Mouse (Mus musculus): ENCODE measurements around the gene Fen1. TPM values are rescaled to one million over a fixed set of nuclear protein-coding genes. Genes with fewer than 3 reads are reported as not detected.

The Fen1 gene
- polyA plus RNA-seq, 1 experiment from 2014 or later = 95.6 TPM

DNA sequence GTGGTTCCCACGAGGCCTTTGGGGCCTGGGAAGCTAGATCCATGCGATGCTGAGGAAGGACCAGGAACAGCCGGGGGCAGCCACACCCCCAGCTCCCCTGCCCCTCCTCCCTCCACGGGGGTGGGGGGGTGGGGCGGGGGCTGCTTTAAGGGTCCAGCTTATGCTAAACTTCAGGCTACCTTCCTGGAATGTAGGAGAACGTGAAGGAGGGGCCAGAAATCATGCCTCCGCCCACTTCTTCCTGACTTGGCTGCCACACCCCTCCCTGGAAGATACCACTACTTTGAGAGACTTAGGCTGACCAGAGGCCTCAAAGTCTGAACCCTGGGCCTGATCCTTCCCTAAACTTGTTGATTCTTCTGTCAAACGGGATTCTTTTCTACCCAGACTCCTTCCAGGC lies 18.7 kb upstream of the Fen1 start:
- no peaks in the 10 kb centered on the region for H3K27me3 ChIP-seq (replicated peaks; ENCODE audit: control insufficient read depth, insufficient read depth, low read length)
- no peaks in the 10 kb centered on the region for H3K9me3 ChIP-seq (ENCODE audit: control insufficient read depth, low read length)
- DNase-seq (ENCODE audit: low spot score) (no peak), ATAC-seq (replicated peaks; ENCODE audit: low FRiP score, low TSS enrichment, low read depth) (peak; percentile 20)
- H3K27ac ChIP-seq (ENCODE audit: low read depth) = peak overlapping the region; percentile 75
- H3K4me1 ChIP-seq (replicated peaks; ENCODE audit: control insufficient read depth, insufficient read depth, low read length) = peaks cover 38% of the 10 kb centered on the region
- H3K9ac ChIP-seq (ENCODE audit: low read length) = no peak overlapping the region
- 19% methylated on average over 8 of the region's 8 CpGs for WGBS
- H3K4me2 ChIP-seq (ENCODE audit: low read length) = no peak overlapping the region
- peaks cover 6% of the 10 kb centered on the region; the same call in 1 of the 2 replicates for H3K36me3 ChIP-seq (ENCODE audit: control insufficient read depth, insufficient read depth, low read length)
- no peak overlapping the region for H3K4me3 ChIP-seq (ENCODE audit: low read depth, low read length)

DNA sequence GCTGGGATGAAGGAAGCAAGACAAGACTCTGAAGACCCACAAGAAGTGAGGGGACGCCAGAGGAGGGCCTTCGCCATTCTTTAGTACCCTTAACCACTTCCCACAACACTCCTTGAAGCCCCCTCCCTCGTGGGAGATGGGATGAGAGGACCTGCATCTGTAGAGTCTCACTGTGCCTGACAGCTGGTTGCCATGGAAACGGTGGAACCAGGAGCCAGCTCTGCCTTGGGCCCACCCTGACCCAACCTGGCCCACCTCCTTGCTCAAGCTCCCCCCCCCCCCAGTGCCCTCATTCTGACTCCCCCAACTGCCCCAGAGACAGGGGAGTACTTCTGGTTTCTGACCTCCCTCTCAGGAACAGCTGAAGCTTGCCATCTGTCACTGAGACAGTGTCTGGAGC lies 17.6 kb upstream of the Fen1 start:
- no peaks in the 10 kb centered on the region for H3K27me3 ChIP-seq (replicated peaks; ENCODE audit: control insufficient read depth, insufficient read depth, low read length)
- peak; percentile 81 for DNase-seq (ENCODE audit: low spot score)
- H3K4me3 ChIP-seq (ENCODE audit: low read depth, low read length) = no peak overlapping the region
- peaks cover 15% of the 10 kb centered on the region for H3K36me3 ChIP-seq (ENCODE audit: control insufficient read depth, insufficient read depth, low read length)
- H3K9ac ChIP-seq (ENCODE audit: low read length) = no peak overlapping the region
- no peaks in the 10 kb centered on the region for H3K9me3 ChIP-seq (ENCODE audit: control insufficient read depth, low read length)
- H3K4me1 ChIP-seq (replicated peaks; ENCODE audit: control insufficient read depth, insufficient read depth, low read length) = peaks cover 38% of the 10 kb centered on the region
- peak overlapping the region; percentile 75 for H3K27ac ChIP-seq (ENCODE audit: low read depth)
- peak; percentile 43 for ATAC-seq (replicated peaks; ENCODE audit: low FRiP score, low TSS enrichment, low read depth)
- H3K4me2 ChIP-seq (ENCODE audit: low read length) = no peak overlapping the region
- 22% methylated on average over 4 of the region's 4 CpGs for WGBS

DNA sequence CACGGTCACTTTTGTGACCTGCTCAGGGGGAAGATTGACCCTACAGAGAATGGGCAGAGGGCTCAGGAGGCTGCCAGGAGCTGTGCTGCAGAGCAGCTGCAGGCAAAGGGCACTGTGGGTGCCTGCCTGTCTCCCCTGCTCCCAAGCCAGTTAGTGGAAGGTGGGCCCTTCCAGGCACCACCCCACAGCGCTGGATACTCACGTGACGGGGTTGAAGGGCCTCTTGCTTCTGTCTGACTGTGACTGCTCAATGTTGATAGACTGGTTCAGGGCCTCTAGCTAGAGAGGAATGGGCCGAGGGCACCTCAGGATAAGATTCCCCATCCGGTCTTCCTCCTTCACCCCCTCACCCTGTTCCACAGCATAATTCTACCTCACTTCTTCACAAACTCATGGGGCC lies 15.6 kb upstream of the Fen1 start:
- WGBS = 56% methylated on average over 6 of the region's 6 CpGs
- Histone ChIP-seq H3K27me3 (replicated peaks; ENCODE audit: control insufficient read depth, insufficient read depth, low read length) (no peaks in the 10 kb centered on the region), H3K27ac (ENCODE audit: low read depth) (no peak overlapping the region), H3K9ac (ENCODE audit: low read length) (no peak overlapping the region), H3K9me3 (ENCODE audit: control insufficient read depth, low read length) (no peaks in the 10 kb centered on the region), H3K4me3 (ENCODE audit: low read depth, low read length) (no peak overlapping the region), H3K4me2 (ENCODE audit: low read length) (no peak overlapping the region), H3K36me3 (ENCODE audit: control insufficient read depth, insufficient read depth, low read length) (peaks cover 24% of the 10 kb centered on the region), H3K4me1 (replicated peaks; ENCODE audit: control insufficient read depth, insufficient read depth, low read length) (peaks cover 25% of the 10 kb centered on the region)
- no peak for DNase-seq (ENCODE audit: low spot score)
- no peak for ATAC-seq (replicated peaks; ENCODE audit: low FRiP score, low TSS enrichment, low read depth)

DNA sequence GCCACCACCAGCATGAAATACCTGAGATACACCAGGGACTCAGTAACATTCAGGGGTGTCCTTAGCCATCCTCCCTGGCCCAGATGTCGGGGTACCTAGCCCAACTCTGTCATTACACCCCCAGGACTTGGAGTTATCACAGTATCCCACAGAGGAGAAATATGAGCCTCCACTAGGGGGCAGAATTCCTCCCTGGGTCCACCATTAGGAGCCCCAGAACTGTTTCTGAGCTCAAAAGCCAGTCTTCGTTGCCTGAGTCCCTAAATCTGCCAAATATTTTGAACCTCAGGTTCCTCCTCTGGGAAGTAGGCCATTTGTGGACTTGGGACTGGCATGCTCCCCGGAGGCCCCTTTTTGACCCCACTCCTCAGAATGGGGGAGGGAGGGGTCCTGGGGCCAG lies 15.1 kb upstream of the Fen1 start:
- Histone ChIP-seq H3K27me3 (replicated peaks; ENCODE audit: control insufficient read depth, insufficient read depth, low read length) (no peaks in the 10 kb centered on the region), H3K9me3 (ENCODE audit: control insufficient read depth, low read length) (no peaks in the 10 kb centered on the region), H3K4me2 (ENCODE audit: low read length) (no peak overlapping the region), H3K4me1 (replicated peaks; ENCODE audit: control insufficient read depth, insufficient read depth, low read length) (peaks cover 21% of the 10 kb centered on the region; the same call in 1 of the 2 replicates), H3K9ac (ENCODE audit: low read length) (no peak overlapping the region), H3K27ac (ENCODE audit: low read depth) (no peak overlapping the region), H3K4me3 (ENCODE audit: low read depth, low read length) (no peak overlapping the region), H3K36me3 (ENCODE audit: control insufficient read depth, insufficient read depth, low read length) (peaks cover 23% of the 10 kb centered on the region)
- 29% methylated on average over 3 of the region's 3 CpGs for WGBS
- ATAC-seq (replicated peaks; ENCODE audit: low FRiP score, low TSS enrichment, low read depth) (peak; percentile 4; the same call in 1 of the 2 replicates), DNase-seq (ENCODE audit: low spot score) (peak; percentile 79)

DNA sequence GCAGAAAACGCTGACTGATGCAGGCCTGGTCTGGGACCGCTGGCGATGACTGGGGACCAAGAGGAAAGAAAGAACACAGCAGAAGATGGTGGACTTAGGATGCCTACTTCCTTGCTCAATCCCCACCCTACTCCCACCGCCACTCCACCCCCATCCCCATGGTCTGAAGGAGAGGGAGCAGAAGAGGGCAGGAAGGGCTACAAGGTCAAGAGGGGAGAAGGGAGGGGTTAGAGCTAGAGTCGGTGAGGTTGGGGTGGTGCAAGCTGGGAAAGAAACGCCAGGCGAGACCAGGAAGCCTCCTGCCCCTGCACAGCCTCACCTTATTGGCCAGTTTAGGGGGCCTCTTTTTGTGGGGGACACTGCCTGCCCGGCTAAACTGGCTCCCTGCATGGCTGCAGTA lies 12.1 kb upstream of the Fen1 start:
- Histone ChIP-seq H3K36me3 (ENCODE audit: control insufficient read depth, insufficient read depth, low read length) (peaks cover 51% of the 10 kb centered on the region), H3K9ac (ENCODE audit: low read length) (no peak overlapping the region), H3K4me1 (replicated peaks; ENCODE audit: control insufficient read depth, insufficient read depth, low read length) (no peaks in the 10 kb centered on the region; the same call in 1 of the 2 replicates), H3K9me3 (ENCODE audit: control insufficient read depth, low read length) (no peaks in the 10 kb centered on the region), H3K4me2 (ENCODE audit: low read length) (no peak overlapping the region), H3K27me3 (replicated peaks; ENCODE audit: control insufficient read depth, insufficient read depth, low read length) (no peaks in the 10 kb centered on the region), H3K27ac (ENCODE audit: low read depth) (no peak overlapping the region), H3K4me3 (ENCODE audit: low read depth, low read length) (no peak overlapping the region)
- WGBS = 70% methylated on average over 8 of the region's 8 CpGs
- DNase-seq (ENCODE audit: low spot score) = no peak
- no peak for ATAC-seq (replicated peaks; ENCODE audit: low FRiP score, low TSS enrichment, low read depth)

DNA sequence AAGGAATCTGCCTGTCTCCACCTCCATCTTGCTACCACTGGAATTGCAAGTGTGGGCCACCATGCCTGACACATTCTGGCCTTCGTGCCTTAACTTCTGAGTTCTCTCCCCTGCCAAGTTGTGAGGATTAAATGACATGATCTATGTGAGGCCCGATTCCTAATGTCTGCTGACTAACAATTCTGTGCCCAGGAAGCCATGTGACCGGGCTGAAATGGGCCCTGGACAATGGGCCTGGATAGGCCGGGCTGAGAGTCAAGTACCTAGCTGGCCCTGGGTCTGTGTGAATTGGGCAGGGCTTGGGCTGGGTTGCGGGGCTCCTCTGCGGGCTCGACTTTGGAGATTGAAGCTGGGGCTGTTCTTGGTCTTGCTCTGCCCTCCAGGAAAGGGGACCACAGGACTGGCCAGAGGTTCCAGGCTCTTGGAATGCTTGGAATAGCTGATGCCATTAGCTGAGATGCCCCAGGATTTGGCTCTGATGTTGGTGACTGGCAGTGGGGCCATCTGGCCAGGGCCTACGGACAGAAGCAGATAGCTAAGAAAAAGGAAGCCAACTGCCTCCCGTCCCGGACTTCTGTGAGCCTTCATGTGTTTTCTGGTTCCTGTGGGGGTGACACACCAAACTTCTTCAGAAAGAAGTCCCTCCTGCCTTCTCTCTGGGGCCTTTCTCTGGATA lies 10.0 kb upstream of the Fen1 start:
- Histone ChIP-seq H3K9me3 (ENCODE audit: control insufficient read depth, low read length) (no peaks in the 10 kb centered on the region), H3K4me3 (ENCODE audit: low read depth, low read length) (no peak overlapping the region), H3K9ac (ENCODE audit: low read length) (no peak overlapping the region), H3K27me3 (replicated peaks; ENCODE audit: control insufficient read depth, insufficient read depth, low read length) (no peaks in the 10 kb centered on the region), H3K36me3 (ENCODE audit: control insufficient read depth, insufficient read depth, low read length) (peaks cover 65% of the 10 kb centered on the region), H3K4me2 (ENCODE audit: low read length) (no peak overlapping the region), H3K27ac (ENCODE audit: low read depth) (no peak overlapping the region), H3K4me1 (replicated peaks; ENCODE audit: control insufficient read depth, insufficient read depth, low read length) (no peaks in the 10 kb centered on the region)
- ATAC-seq (replicated peaks; ENCODE audit: low FRiP score, low TSS enrichment, low read depth) (no peak), DNase-seq (ENCODE audit: low spot score) (no peak)
- 87% methylated on average over 10 of the region's 10 CpGs for WGBS

DNA sequence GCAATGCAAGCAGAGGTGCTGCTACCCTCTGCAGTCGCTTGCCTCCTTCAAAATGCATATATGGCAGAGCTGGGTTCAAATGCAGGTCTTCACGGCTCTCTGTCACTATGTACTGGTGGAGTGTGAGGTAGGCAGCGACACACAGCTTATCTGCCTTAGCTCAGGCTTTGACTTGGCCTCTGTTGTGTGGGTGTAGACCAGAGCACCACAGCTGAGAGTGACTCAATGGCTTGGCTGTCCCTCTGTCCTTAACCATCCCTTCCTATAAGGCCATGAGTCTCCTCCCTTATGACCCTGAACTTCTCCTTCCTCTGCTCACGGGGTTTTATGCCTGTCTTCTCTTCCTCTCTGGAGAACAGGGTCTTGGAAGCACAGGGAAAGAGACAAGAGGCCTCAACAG lies 6.9 kb upstream of the Fen1 start:
- no peak overlapping the region for H3K9ac ChIP-seq (ENCODE audit: low read length)
- no peaks in the 10 kb centered on the region for H3K27me3 ChIP-seq (replicated peaks; ENCODE audit: control insufficient read depth, insufficient read depth, low read length)
- no peak overlapping the region for H3K4me3 ChIP-seq (ENCODE audit: low read depth, low read length)
- 75% methylated on average over 4 of the region's 4 CpGs for WGBS
- H3K9me3 ChIP-seq (ENCODE audit: control insufficient read depth, low read length) = no peaks in the 10 kb centered on the region
- peaks cover 83% of the 10 kb centered on the region for H3K36me3 ChIP-seq (ENCODE audit: control insufficient read depth, insufficient read depth, low read length)
- no peak for DNase-seq (ENCODE audit: low spot score)
- no peak overlapping the region for H3K27ac ChIP-seq (ENCODE audit: low read depth)
- ATAC-seq (replicated peaks; ENCODE audit: low FRiP score, low TSS enrichment, low read depth) = no peak
- H3K4me2 ChIP-seq (ENCODE audit: low read length) = no peak overlapping the region
- H3K4me1 ChIP-seq (replicated peaks; ENCODE audit: control insufficient read depth, insufficient read depth, low read length) = no peaks in the 10 kb centered on the region

DNA sequence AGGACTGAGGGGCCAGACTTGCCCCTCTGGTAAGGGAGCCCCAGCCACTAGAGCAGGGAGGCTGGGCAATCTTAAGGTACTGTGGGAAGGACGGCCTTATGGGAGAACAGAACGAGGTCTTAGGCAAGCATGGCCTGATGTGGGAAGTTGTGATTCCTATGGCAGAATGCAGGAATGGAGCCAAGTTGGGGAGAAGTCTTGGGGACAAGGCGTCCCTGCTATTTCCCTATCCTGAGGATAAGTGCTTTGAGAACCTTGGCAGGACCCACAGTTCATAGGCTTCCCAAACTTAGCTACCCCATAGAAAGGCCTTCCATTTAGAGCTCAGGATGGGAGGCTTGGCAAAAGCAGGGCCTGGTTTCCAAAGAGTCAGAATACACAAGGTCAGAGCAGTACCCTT lies 4.9 kb upstream of the Fen1 start:
- H3K27ac ChIP-seq (ENCODE audit: low read depth) = no peak overlapping the region
- no peak overlapping the region for H3K9ac ChIP-seq (ENCODE audit: low read length)
- H3K4me2 ChIP-seq (ENCODE audit: low read length) = no peak overlapping the region
- no peaks in the 10 kb centered on the region for H3K4me1 ChIP-seq (replicated peaks; ENCODE audit: control insufficient read depth, insufficient read depth, low read length)
- H3K4me3 ChIP-seq (ENCODE audit: low read depth, low read length) = no peak overlapping the region
- H3K9me3 ChIP-seq (ENCODE audit: control insufficient read depth, low read length) = no peaks in the 10 kb centered on the region
- DNase-seq (ENCODE audit: low spot score) (no peak), ATAC-seq (replicated peaks; ENCODE audit: low FRiP score, low TSS enrichment, low read depth) (no peak)
- 75% methylated on average over 3 of the region's 3 CpGs for whole genome bisulfite sequencing
- H3K36me3 ChIP-seq (ENCODE audit: control insufficient read depth, insufficient read depth, low read length) = peaks cover 77% of the 10 kb centered on the region
- no peaks in the 10 kb centered on the region for H3K27me3 ChIP-seq (replicated peaks; ENCODE audit: control insufficient read depth, insufficient read depth, low read length)

DNA sequence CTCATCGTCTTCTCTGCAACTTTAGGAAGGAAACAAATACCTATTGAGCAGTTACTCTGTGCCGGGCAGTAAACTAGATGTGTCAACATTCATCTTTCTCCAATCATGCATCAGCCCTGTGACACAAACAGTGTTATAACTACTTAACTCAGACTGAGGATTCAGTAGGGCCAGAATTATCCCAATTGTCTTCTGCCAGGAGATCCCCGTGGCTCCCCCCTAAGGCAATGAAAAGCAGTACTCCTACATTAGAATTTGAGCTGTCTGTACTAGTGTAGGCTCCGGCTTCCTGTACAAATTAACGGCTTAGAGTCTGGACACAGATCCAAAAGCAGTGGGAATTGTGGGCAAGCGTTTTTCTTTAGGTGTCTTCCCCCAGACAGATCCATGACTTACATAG lies 1.1 kb upstream of the Fen1 start:
- DNase-seq (ENCODE audit: low spot score) = no peak
- peak overlapping the region; percentile 89 for H3K4me2 ChIP-seq (ENCODE audit: low read length)
- peaks cover 62% of the 10 kb centered on the region for H3K36me3 ChIP-seq (ENCODE audit: control insufficient read depth, insufficient read depth, low read length)
- H3K9me3 ChIP-seq (ENCODE audit: control insufficient read depth, low read length) = no peaks in the 10 kb centered on the region
- no peak overlapping the region for H3K27ac ChIP-seq (ENCODE audit: low read depth)
- H3K9ac ChIP-seq (ENCODE audit: low read length) = peak overlapping the region; percentile 91; the same call in 1 of the 2 replicates
- H3K4me1 ChIP-seq (replicated peaks; ENCODE audit: control insufficient read depth, insufficient read depth, low read length) = peaks cover 8% of the 10 kb centered on the region
- WGBS = 70% methylated on average over 6 of the region's 6 CpGs
- no peaks in the 10 kb centered on the region for H3K27me3 ChIP-seq (replicated peaks; ENCODE audit: control insufficient read depth, insufficient read depth, low read length)
- H3K4me3 ChIP-seq (ENCODE audit: low read depth, low read length) = peak overlapping the region; percentile 98
- ATAC-seq (replicated peaks; ENCODE audit: low FRiP score, low TSS enrichment, low read depth) = no peak
